Mouse (Mus musculus): Measurements from ENCODE around the gene Cyp2s1.

DNA sequence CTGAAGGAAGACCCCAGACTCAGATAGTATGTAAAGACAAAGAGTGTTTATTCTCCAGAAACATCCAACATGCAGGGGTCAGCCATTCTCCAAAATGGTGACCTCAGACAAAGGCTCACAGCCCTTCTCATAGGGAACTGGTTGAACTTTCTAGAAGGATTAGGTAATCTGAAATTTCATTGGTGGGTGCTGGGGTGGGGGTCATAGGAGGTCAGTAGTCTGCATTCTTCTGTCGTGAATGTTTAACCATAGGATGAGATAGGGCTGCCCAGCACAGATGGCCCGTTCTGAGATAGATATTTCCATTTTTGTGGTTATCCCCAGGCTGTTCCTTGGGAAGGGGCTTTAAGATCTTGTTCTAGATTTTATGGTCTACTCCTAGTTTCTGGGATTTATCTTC is 45.7 kb upstream of the Cyp2s1 start:
- TF ChIP-seq CTCF (IDR thresholded peaks at IDR 0.05) (no peak), POLR2A (IDR thresholded peaks at IDR 0.05; ENCODE audit: insufficient read depth, low read depth, low read length) (no peak), EP300 (IDR thresholded peaks at IDR 0.05; ENCODE audit: insufficient read depth, low read depth, low read length) (no peak)

Data from heart, adult 2 months (tissue).